8 mouse cellular contexts compared by ENCODE assay signal in the genomic region with DNA sequence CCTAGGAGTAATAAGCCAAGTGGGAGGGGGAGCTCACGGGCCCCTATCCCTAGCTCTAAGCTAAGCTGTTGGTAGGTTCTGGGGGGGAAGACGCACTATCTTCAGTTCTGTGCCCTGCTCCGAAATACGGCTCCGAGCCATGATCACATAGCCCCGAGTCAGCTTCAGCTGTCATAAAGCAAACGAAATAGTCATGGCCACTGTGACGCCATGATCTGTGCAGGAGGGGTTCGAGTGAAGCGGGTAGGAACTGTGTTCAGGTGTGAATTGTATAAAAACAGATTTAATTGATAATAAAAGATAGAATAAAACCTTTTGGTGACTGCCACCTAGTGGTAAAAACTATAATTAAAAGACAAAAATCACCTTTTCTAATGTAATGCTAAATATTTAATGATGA. TPM values are rescaled to one million over a fixed set of nuclear protein-coding genes. Genes with fewer than 3 reads are reported as not detected.
DNase-seq lines count a peak whose midpoint lies in the region; ATAC-seq and TF ChIP-seq lines count a peak whose summit lies in the region.

No protein-coding gene starts in this region.

- H3K27ac ChIP-seq in kidney, adult 2 months (ENCODE audit: insufficient read depth, low read depth, low read length) = no peak overlapping the region
- H3K27ac ChIP-seq in kidney, embryonic 16.5 days (ENCODE audit: low read length) = no peak overlapping the region

- H3K9me3 ChIP-seq in kidney, embryonic 16.5 days (ENCODE audit: low read length) = no peaks in the 10 kb centered on the region

- peak; percentile 59 for ATAC-seq in kidney, embryonic 16.5 days (ENCODE audit: low FRiP score, low TSS enrichment)

- peak; percentile 14; the same call in 1 of the 2 replicates for TF ChIP-seq CTCF in kidney, adult 2 months (conservative IDR thresholded peaks at IDR 0.05; ENCODE audit: insufficient read depth, insufficient read length, low read depth, low read length)
- TF ChIP-seq CTCF in brain, embryonic 14.5 days (IDR thresholded peaks at IDR 0.05; ENCODE audit: borderline replicate concordance, extremely low read depth, insufficient read depth, insufficient read length) = 0 out of 2 replicates have a peak, but pooled peaks have one; percentile 3

- H3K9ac ChIP-seq in kidney, embryonic 16.5 days (replicated peaks; ENCODE audit: low read length) = no peak overlapping the region

- no peaks in the 10 kb centered on the region for H3K36me3 ChIP-seq in kidney, adult 2 months (ENCODE audit: control insufficient read depth, insufficient read depth, low read length)
- H3K36me3 ChIP-seq in kidney, embryonic 16.5 days (ENCODE audit: insufficient read depth, low read length) = no peaks in the 10 kb centered on the region

- WGBS in kidney, adult 2 months = 59% methylated on average over 10 of the region's 10 CpGs
- WGBS in kidney, embryonic 16.5 days = 72% methylated on average over 10 of the region's 10 CpGs

- no peak overlapping the region for H3K4me2 ChIP-seq in kidney, embryonic 16.5 days (replicated peaks; ENCODE audit: low read depth, low read length)

- H3K27me3 ChIP-seq in kidney, adult 2 months (replicated peaks; ENCODE audit: control insufficient read depth, insufficient read depth, low read length) = no peaks in the 10 kb centered on the region
- no peaks in the 10 kb centered on the region for H3K27me3 ChIP-seq in kidney, embryonic 16.5 days (ENCODE audit: insufficient read depth, low read length)

- H3K4me1 ChIP-seq in kidney, adult 2 months (ENCODE audit: control insufficient read depth, insufficient read depth, low read length) = no peaks in the 10 kb centered on the region
- H3K4me1 ChIP-seq in kidney, embryonic 16.5 days (ENCODE audit: insufficient read depth, low read length) = no peaks in the 10 kb centered on the region

- no peak for TF ChIP-seq POLR2A in kidney, adult 2 months (IDR thresholded peaks at IDR 0.05; ENCODE audit: low read depth, low read length)
- no peak for TF ChIP-seq POLR2A in brain, embryonic 14.5 days (IDR thresholded peaks at IDR 0.05; ENCODE audit: borderline replicate concordance, extremely low read depth, insufficient read depth, insufficient read length, poor library complexity, severe bottlenecking)

- H3K4me3 ChIP-seq in kidney, adult 2 months (ENCODE audit: insufficient read depth, low read depth, low read length) = no peak overlapping the region
- H3K4me3 ChIP-seq in kidney, embryonic 16.5 days (ENCODE audit: low read length) = no peak overlapping the region

- peak; percentile 8 for DNase-seq in kidney, adult 2 months
- no peak for DNase-seq in kidney, postnatal 14 days
- peak; percentile 32 for DNase-seq in CD4-positive, CD25-positive, alpha-beta regulatory T cell, adult 2 months (ENCODE audit: low read depth, low spot score)
- peak; percentile 42 for DNase-seq in brain, embryonic 14.5 days (ENCODE audit: low read depth)
- DNase-seq in retina, embryonic 14.5 days (ENCODE audit: low spot score) = peak; percentile 62
- no peak for DNase-seq in adrenal gland, adult 18-20 months (ENCODE audit: low spot score in 2 of 2)
- DNase-seq in gastrocnemius, postnatal 10 days = no peak

RNA-seq across cellular contexts. Expression of a gene that starts 42.4 kb away (rescaled TPM):
- 21.8 and 30.3 TPM in 2 replicates for polyA plus RNA-seq in kidney, adult 2 months (2012; rRNA removed)
- polyA plus RNA-seq in brain, embryonic 14.5 days (2012; rRNA removed) = 104 and 116 TPM in 2 replicates
- polyA plus RNA-seq in kidney, embryonic 16.5 days (2015; fragmentation: Nextera tagmentation; extraction: Ambion mirVana) = 105 and 109 TPM in 2 replicates
- 10 to 100 TPM; 25.9 to 32.8 TPM for total RNA-seq in adrenal gland, adult 18-20 months (2021)
- total RNA-seq in gastrocnemius, postnatal 10 days (2021) = 10 to 100 TPM; 11.8 to 15.2 TPM

Comparison
In these comparisons a context has a peak if more than half of its experiments do, and no peak if none do; other contexts are left out.
1. DNase-seq: peak in kidney, adult 2 months (single experiment), CD4-positive, CD25-positive, alpha-beta regulatory T cell, adult 2 months (single experiment), brain, embryonic 14.5 days (single experiment) and retina, embryonic 14.5 days (single experiment); none in kidney, postnatal 14 days (single experiment), adrenal gland, adult 18-20 months (0 of 2) and gastrocnemius, postnatal 10 days (single experiment).